Mouse (Mus musculus): ENCODE measurements around the gene Csn3.

- TF ChIP-seq CTCF (IDR thresholded peaks at IDR 0.05; ENCODE audit: low read depth) (no peak), EP300 (IDR thresholded peaks at IDR 0.05; ENCODE audit: low read depth) (no peak)
These were observed 53.8 kb downstream of the Csn3 start, which contains the start of gene Cabs1 for GRCm38 (mm10) chr5:87979139-87979538.

Measured in liver, embryonic 14.5 days (tissue).